Mouse (Mus musculus): Measurements from ENCODE around the gene Pkdrej.

DNA sequence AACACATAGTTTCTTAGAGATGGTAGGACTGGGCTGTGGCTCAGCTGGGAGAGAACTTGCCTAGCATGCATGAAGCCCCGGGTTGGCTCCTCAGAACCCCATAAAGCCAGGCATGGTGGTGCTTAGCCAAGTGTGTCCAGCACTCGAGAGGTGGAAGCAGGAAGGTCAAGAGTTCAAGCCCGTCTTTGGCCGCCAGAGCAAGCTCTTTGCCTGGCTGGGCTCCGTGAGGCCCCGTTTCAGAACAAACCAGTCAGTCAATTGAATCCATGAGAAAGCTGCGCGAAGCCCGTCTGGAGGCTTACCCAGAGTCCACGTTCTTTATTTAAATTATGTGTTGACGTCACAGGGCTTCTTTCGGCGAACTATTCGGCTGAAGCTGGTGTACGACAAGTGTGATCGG, 32.9 kb downstream of the Pkdrej start:
- no peak for TF ChIP-seq CTCF (IDR thresholded peaks at IDR 0.05; ENCODE audit: low read depth, low read length)
- no peak for TF ChIP-seq POLR2A (IDR thresholded peaks at IDR 0.05; ENCODE audit: insufficient read depth, low read length)
- no peak for TF ChIP-seq EP300 (IDR thresholded peaks at IDR 0.05; ENCODE audit: insufficient read depth, low read depth, low read length)

All from ES-Bruce4 (cell line).